Mouse (Mus musculus): ENCODE measurements around the gene Agbl3. TPM values are rescaled to one million over a fixed set of nuclear protein-coding genes. Genes with fewer than 3 reads are reported as not detected.
A peak's percentile ranks its signal among the peaks of the same experiment; 100 is the strongest.

The Agbl3 gene
- polyA plus RNA-seq, 1 experiment: 6.8 TPM

DNA sequence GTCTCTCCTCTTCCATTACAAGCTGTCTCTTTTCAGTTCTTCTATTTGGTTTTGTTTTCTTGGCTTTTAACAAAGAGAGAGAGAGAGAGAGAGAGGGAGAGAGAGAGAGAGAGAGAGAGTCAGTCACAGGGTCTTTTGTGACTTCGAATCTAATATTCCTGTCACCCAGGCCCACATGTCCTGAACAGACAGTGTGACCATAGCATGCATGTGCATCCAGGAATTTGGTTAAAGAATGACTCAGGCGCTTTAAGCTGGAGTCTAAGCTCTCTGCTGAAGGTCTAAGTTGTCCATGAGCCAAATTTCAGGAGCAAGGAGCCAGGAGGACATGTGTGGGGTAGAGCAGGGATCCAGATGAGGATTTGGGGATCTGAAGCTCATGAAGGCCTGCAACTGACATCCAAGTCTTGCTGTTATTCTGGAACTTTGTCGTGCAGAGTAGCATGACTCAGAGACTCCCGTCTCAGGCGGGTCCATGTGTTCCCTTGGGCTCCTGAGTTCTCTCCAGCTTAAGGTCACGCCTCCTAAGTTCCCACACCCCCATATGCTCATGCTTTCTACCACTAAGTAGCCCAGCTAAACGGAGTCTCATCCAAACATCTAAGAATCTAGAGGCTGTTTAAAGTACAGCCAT lies 29.6 kb upstream of the Agbl3 start:
- Histone ChIP-seq H3K4me3 (ENCODE audit: insufficient read depth, low read length) (no peak overlapping the region), H3K4me1 (ENCODE audit: control insufficient read depth, insufficient read depth, low read length) (peaks cover 35% of the 10 kb centered on the region), H3K27ac (ENCODE audit: insufficient read depth, low read length) (peak overlapping the region; percentile 93)
- TF ChIP-seq POLR2A (IDR thresholded peaks at IDR 0.05; ENCODE audit: low read depth, low read length): no peak
- no peak for TF ChIP-seq CTCF (IDR thresholded peaks at IDR 0.05; ENCODE audit: borderline replicate concordance, insufficient read depth, low read length)

DNA sequence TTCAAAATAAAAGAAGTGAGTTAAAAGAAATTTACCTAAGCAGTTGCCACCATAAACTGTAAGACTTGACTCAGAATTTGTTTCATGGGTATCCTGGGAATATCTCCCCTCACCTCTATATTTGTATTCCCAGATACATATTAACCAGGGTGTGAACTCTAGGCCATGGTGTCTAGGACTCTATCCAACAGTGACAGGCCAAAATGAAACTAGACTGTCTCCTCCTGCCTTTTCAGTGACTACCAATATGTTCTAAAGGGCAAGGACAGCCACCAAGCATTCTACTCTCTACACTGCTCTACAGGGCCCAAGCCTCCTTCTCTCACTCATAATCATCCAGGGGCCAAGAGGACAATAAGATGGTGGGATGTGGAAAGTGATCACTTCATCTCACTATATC lies 28.6 kb upstream of the Agbl3 start:
- TF ChIP-seq POLR2A (IDR thresholded peaks at IDR 0.05; ENCODE audit: low read depth, low read length) (no peak), CTCF (IDR thresholded peaks at IDR 0.05; ENCODE audit: borderline replicate concordance, insufficient read depth, low read length) (no peak)
- Histone ChIP-seq H3K4me1 (ENCODE audit: control insufficient read depth, insufficient read depth, low read length) (peaks cover 31% of the 10 kb centered on the region), H3K4me3 (ENCODE audit: insufficient read depth, low read length) (no peak overlapping the region), H3K27ac (ENCODE audit: insufficient read depth, low read length) (peak overlapping the region; percentile 22)

DNA sequence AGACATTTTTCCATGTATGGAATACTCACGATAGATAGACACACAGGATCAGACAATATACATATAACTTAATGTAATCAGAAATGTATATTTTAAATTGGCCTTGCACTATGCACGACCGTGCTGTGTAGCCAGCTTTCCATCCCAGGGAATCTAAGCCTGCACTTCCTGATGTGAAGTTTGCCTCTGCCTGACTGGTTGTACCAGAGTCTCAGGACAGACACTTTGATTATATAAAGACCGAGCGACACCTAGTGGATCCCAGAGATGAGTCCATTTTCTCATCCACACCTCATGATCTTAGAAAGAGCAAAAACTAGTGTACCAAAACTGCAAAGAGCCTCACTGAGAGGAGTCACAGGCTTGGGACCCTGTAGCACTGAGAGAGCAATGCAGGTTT lies 25.8 kb upstream of the Agbl3 start:
- Histone ChIP-seq H3K27ac (ENCODE audit: insufficient read depth, low read length) (no peak overlapping the region), H3K4me1 (ENCODE audit: control insufficient read depth, insufficient read depth, low read length) (peaks cover 11% of the 10 kb centered on the region), H3K4me3 (ENCODE audit: insufficient read depth, low read length) (no peak overlapping the region)
- no peak for TF ChIP-seq POLR2A (IDR thresholded peaks at IDR 0.05; ENCODE audit: low read depth, low read length)
- no peak for TF ChIP-seq CTCF (IDR thresholded peaks at IDR 0.05; ENCODE audit: borderline replicate concordance, insufficient read depth, low read length)

DNA sequence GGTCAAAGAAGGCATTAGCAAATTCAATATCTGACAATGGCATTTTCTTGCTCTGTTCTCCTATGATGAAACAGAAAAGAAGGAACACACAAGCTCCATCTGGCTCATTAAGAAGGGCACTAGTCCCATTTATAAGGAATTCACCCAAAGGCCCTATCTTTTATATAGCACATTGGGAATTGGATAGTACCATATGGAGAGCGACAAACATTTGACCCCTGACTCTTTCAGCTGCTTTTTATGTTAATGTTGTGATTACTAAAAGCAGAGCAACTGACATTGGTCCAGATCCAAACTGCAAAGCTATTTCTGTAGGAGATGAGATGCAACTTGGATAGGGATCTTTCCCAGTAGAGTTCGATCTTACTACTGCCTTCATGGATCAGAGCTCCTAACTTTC lies 21.9 kb upstream of the Agbl3 start:
- Histone ChIP-seq H3K27ac (ENCODE audit: insufficient read depth, low read length) (no peak overlapping the region), H3K4me1 (ENCODE audit: control insufficient read depth, insufficient read depth, low read length) (no peaks in the 10 kb centered on the region), H3K4me3 (ENCODE audit: insufficient read depth, low read length) (no peak overlapping the region)
- TF ChIP-seq POLR2A (IDR thresholded peaks at IDR 0.05; ENCODE audit: low read depth, low read length) (no peak), CTCF (IDR thresholded peaks at IDR 0.05; ENCODE audit: borderline replicate concordance, insufficient read depth, low read length) (no peak)

DNA sequence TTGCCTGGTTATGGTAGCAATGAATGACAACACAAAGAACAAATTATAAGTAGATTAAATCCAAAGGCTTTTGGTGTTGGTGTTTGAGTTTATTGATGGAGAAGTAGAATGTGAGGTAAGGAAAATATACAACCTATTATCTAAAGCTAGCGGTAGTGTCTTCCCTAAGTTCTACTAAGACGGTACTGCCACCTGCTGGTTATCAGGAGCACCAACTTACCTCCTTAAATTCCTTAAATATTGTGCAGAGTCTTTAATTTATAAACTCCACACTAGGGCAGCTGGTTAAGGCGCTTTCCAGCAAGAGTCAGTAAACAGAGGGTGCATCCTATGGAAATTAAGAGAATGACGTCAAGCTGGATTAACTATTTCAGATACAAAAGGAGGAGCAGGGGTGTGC lies 20.2 kb upstream of the Agbl3 start:
- no peak overlapping the region for H3K27ac ChIP-seq (ENCODE audit: insufficient read depth, low read length)
- no peak overlapping the region for H3K4me3 ChIP-seq (ENCODE audit: insufficient read depth, low read length)
- no peak for TF ChIP-seq CTCF (IDR thresholded peaks at IDR 0.05; ENCODE audit: borderline replicate concordance, insufficient read depth, low read length)
- TF ChIP-seq POLR2A (IDR thresholded peaks at IDR 0.05; ENCODE audit: low read depth, low read length): no peak
- H3K4me1 ChIP-seq (ENCODE audit: control insufficient read depth, insufficient read depth, low read length): no peaks in the 10 kb centered on the region

DNA sequence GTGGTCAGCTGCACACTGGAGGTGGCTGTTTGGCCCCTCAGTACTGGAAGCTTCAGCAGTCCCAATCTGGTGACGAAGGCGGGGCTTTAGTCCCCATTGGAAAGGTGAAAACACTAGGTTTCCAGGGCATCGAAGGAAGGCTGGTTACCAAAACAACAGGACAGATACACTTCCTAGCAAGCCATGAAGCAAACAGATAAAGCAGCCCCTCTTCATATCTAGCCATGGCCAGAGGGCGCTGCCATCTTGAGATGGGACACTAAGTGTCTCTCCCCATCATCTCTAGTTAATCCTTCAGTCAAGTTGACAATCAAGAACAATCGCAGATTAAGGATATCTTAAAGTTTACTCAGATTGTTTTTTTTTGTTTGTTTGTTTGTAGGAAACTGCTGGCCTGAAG lies 14.5 kb upstream of the Agbl3 start:
- TF ChIP-seq CTCF (IDR thresholded peaks at IDR 0.05; ENCODE audit: borderline replicate concordance, insufficient read depth, low read length): no peak
- TF ChIP-seq POLR2A (IDR thresholded peaks at IDR 0.05; ENCODE audit: low read depth, low read length): no peak
- Histone ChIP-seq H3K4me3 (ENCODE audit: insufficient read depth, low read length) (no peak overlapping the region), H3K4me1 (ENCODE audit: control insufficient read depth, insufficient read depth, low read length) (peaks cover under 1% of the 10 kb centered on the region; the same call in 1 of the 2 replicates), H3K27ac (ENCODE audit: insufficient read depth, low read length) (no peak overlapping the region)

DNA sequence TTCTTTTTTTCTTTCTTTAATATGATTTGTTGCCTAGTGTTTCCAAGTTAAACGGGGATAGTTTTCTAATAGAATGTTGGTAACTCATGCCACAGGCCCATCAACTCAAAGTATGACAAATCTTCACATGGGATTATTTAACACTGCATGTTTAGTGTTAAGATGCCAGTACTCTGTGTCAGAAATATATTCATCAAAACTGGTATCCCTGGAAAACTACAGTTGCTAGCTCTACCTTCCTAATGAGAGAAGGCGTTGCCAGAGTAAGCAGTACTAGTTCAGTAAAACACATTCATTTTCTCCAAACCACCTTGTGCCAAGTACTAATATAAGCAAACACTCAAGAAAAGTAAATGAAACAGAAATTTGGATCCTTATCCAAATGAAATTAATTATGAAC lies 10.2 kb upstream of the Agbl3 start:
- TF ChIP-seq POLR2A (IDR thresholded peaks at IDR 0.05; ENCODE audit: low read depth, low read length) (no peak), CTCF (IDR thresholded peaks at IDR 0.05; ENCODE audit: borderline replicate concordance, insufficient read depth, low read length) (no peak)
- Histone ChIP-seq H3K4me3 (ENCODE audit: insufficient read depth, low read length) (no peak overlapping the region), H3K4me1 (ENCODE audit: control insufficient read depth, insufficient read depth, low read length) (peaks cover 3% of the 10 kb centered on the region; the same call in 1 of the 2 replicates), H3K27ac (ENCODE audit: insufficient read depth, low read length) (no peak overlapping the region)

DNA sequence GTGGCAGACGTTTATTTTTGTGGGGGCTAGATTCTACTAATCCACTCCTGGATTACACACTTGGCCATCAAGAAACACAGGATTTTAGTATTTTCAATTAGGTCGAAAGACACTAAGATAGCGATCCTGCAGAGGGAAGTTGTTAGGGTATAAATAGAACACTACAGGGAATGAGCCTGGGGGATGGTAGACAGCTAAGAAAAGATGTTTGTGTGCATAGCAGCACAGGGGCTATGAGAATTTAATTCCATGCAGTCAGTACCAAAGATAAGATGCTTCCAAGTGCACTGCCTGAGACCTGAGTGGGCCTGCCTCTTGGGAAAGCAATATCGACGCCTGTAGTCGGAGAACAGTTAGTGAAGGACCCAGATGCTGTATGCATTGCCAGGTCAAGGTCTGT lies 9.7 kb upstream of the Agbl3 start:
- Histone ChIP-seq H3K4me1 (ENCODE audit: control insufficient read depth, insufficient read depth, low read length) (peaks cover 3% of the 10 kb centered on the region; the same call in 1 of the 2 replicates), H3K4me3 (ENCODE audit: insufficient read depth, low read length) (no peak overlapping the region), H3K27ac (ENCODE audit: insufficient read depth, low read length) (no peak overlapping the region; the same call in 1 of the 2 replicates)
- TF ChIP-seq POLR2A (IDR thresholded peaks at IDR 0.05; ENCODE audit: low read depth, low read length): no peak
- no peak for TF ChIP-seq CTCF (IDR thresholded peaks at IDR 0.05; ENCODE audit: borderline replicate concordance, insufficient read depth, low read length)

DNA sequence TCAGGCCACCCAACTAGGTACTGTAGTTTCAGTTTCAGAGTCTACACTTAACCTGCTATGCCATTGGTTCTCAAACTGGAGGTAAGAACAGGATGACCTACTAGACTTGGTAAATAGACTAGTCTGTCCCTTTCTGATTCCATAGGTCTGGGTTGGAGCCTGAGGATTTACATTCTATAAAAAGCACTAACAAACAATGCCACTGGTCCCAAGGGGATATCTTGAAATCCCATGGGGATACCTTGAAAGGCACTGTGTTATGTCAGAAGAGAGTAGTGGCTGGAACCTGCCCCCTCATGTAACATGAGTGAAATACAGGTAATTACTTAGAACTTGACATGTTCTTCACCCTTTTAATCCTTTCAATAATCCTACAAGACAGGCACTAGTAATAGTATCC lies 3.8 kb upstream of the Agbl3 start:
- H3K27ac ChIP-seq (ENCODE audit: insufficient read depth, low read length): no peak overlapping the region
- TF ChIP-seq POLR2A (IDR thresholded peaks at IDR 0.05; ENCODE audit: low read depth, low read length) (no peak; the same call in 1 of the 2 replicates), CTCF (IDR thresholded peaks at IDR 0.05; ENCODE audit: borderline replicate concordance, insufficient read depth, low read length) (no peak)
- no peak overlapping the region for H3K4me3 ChIP-seq (ENCODE audit: insufficient read depth, low read length)
- no peaks in the 10 kb centered on the region for H3K4me1 ChIP-seq (ENCODE audit: control insufficient read depth, insufficient read depth, low read length)

DNA sequence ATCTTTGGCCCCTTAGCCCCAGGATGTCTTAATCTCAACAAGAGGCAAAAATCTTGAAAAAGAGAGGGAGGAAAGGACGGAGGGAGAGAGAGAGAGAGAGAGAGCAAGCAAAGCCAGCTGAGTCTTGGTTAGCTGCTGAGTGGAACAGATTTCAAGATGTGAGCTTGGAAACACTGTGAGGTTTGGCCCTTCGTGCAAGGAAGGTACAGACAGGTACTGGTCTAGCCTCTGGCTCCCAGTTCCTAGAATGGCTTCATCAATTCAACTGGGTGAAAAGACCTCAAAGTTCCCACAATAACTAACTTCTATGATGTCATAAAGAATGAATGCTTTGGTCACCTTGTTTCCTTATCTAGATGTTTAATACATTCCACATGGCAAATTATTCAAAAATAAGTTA lies 3.1 kb upstream of the Agbl3 start:
- H3K27ac ChIP-seq (ENCODE audit: insufficient read depth, low read length): no peak overlapping the region; the same call in 1 of the 2 replicates
- H3K4me3 ChIP-seq (ENCODE audit: insufficient read depth, low read length): no peak overlapping the region
- no peaks in the 10 kb centered on the region for H3K4me1 ChIP-seq (ENCODE audit: control insufficient read depth, insufficient read depth, low read length)
- TF ChIP-seq CTCF (IDR thresholded peaks at IDR 0.05; ENCODE audit: borderline replicate concordance, insufficient read depth, low read length) (no peak), POLR2A (IDR thresholded peaks at IDR 0.05; ENCODE audit: low read depth, low read length) (no peak)
